Mouse (Mus musculus) embryonic facial prominence, embryonic 13.5 days (tissue): ENCODE results near the gene Myh11. TPM values are rescaled to one million over a fixed set of nuclear protein-coding genes. Genes with fewer than 3 reads are reported as not detected.
A peak's percentile ranks its signal among the peaks of the same experiment; 100 is the strongest.

Source experiments
- ATAC-seq: fragments of 200-750 bp; cut with Nextera tagmentation; 2 replicates; pipeline ENCODE4 v1.8.0; 2017; ENCODE audit warnings: low read depth; ENCODE audit not compliant: insufficient number of reproducible peaks, insufficient read depth, low FRiP score, low TSS enrichment
- H3K27ac ChIP-seq: fragments of 300-500 bp; sonication (generic); 2 replicates; pipeline ENCODE4 v1.5.1; 2015; ENCODE audit warnings: moderate library complexity, mild to moderate bottlenecking, inconsistent platforms
- H3K27me3 ChIP-seq: fragments of 300-500 bp; sonication (generic); 2 replicates; pipeline ENCODE4 v1.6.1; 2015; ENCODE audit warnings: mild to moderate bottlenecking, inconsistent platforms
- H3K36me3 ChIP-seq: fragments of 300-500 bp; sonication (generic); 2 replicates; pipeline ENCODE4 v1.6.1; 2015; ENCODE audit warnings: mild to moderate bottlenecking, inconsistent platforms
- H3K4me1 ChIP-seq: fragments of 300-500 bp; sonication (generic); 2 replicates; pipeline ENCODE4 v1.6.1; 2015; ENCODE audit warnings: inconsistent platforms
- H3K4me2 ChIP-seq: fragments of 300-500 bp; sonication (generic); 2 replicates; pipeline ENCODE4 v1.6.1; 2015; ENCODE audit warnings: moderate library complexity, mild to moderate bottlenecking, inconsistent platforms
- H3K4me3 ChIP-seq: fragments of 300-500 bp; sonication (generic); 2 replicates; pipeline ENCODE4 v1.5.1; 2015; ENCODE audit warnings: mild to moderate bottlenecking, inconsistent platforms
- H3K9ac ChIP-seq: fragments of 300-500 bp; sonication (generic); 2 replicates; pipeline ENCODE4 v1.6.1; 2015; ENCODE audit warnings: mild to moderate bottlenecking, inconsistent platforms
- H3K9me3 ChIP-seq: fragments of 300-500 bp; sonication (generic); 2 replicates; pipeline ENCODE4 v1.6.1; 2016; ENCODE audit warnings: inconsistent platforms
- WGBS: fragments of 180-500 bp; shearing (Covaris S2); methylation state at CpG from one replicate; pipeline ENCODE4 v1.1.7; 2015; ENCODE audit warnings: mixed read lengths; 5-methylcytosine and 5-hydroxymethylcytosine counted together
- polyA plus RNA-seq: library from polyadenylated mRNA; unstranded; fragments of >200 nt; fragmentation: Nextera tagmentation; extraction: Ambion mirVana; gene quantifications from 2 replicates; pipeline ENCODE4 v1.2.1, GENCODE M21; 2015

Myh11 gene
- polyA plus RNA-seq, 1 experiment from 2014 or later, result 0.56 TPM

DNA sequence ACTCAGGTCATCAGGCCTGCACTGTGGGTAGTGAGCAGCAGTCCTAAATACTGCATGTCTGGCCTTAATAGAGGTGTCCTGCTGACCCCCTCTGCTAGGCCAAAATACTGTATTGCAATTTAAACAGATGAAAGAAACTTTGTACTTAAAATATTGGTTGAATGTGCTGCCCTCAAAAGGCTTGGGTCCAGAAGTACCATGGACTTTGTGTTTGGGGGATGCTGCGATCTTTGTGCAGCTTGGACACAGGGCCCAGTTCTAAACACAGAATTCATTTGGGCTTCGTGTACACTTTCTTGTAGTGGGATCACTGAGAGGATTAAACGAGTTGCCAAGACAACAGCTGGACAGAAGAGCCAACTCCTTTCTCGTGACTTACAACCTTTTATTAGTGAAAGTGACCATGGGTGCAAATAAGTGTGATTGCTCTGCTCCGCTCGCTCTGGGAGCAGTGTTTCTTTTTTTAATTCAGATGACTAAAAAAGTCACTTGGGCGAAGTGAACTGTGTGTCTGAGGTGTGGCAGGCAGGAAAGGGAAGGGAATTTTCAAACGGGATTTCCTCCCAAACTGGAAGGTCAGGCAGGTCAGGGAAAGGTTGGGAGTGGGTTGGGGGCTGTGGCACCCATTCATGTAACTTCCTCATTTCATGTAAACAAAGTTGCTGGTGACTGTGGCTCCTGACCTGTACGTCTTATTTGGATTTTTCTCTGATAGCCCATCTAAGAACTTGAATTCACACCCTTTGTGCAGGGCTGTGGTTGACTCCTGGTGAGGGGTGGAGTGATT is 96.8 kb downstream of the Myh11 start:
- no peak overlapping the region for H3K9ac ChIP-seq
- WGBS, result 77% methylated on average over 9 of the region's 9 CpGs
- no peak overlapping the region for H3K4me2 ChIP-seq
- no peaks in the 10 kb centered on the region for H3K9me3 ChIP-seq
- H3K27me3 ChIP-seq, result no peaks in the 10 kb centered on the region
- no peak for ATAC-seq
- no peak overlapping the region for H3K27ac ChIP-seq
- H3K36me3 ChIP-seq, result peaks cover 37% of the 10 kb centered on the region
- no peak overlapping the region for H3K4me3 ChIP-seq
- H3K4me1 ChIP-seq, result no peaks in the 10 kb centered on the region

DNA sequence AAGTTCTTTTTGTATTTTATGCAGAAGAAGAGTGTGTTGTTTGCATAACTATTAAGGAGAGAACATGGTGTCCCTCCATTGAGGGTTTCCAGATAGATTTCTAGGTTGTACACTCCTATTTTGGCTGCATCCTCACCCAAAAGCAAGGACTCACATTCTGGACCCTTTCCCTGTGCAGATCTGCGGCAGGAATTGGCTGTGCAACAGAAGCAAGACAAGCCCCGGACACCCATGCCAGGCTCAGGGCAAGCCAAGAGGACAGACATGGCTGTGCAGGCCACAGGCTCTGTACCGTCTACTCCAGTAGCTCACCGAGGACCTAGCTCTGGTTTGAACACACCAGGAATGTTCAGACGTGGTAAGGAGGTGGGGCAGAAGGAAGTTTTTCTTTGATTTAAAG is 105.7 kb downstream of the Myh11 start:
- Histone ChIP-seq H3K36me3 (peaks cover 94% of the 10 kb centered on the region), H3K4me2 (no peak overlapping the region), H3K4me1 (no peaks in the 10 kb centered on the region), H3K27me3 (no peaks in the 10 kb centered on the region), H3K9ac (no peak overlapping the region), H3K27ac (no peak overlapping the region), H3K9me3 (no peaks in the 10 kb centered on the region), H3K4me3 (no peak overlapping the region)
- 92% methylated on average over 5 of the region's 5 CpGs for WGBS
- ATAC-seq, result no peak

DNA sequence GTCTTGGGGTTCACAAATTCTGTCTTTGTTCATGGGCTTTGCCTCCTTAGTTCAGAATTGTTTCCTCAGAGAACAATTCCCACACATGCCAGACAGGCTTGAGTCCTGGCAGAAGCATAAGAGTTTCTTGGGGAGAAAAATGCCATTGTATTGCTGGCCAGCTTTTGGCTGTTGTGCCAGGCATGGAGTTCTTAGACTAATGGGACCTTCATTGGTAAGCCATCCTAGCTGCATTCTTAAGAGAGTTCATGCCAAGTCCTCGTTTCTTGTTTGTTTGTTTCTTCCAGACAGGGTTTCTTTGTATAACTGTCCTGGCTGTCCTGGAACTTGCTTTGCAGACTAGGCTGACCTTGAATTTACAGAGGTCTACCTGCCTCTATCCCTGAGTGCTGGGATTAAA is 107.3 kb downstream of the Myh11 start:
- Histone ChIP-seq H3K9me3 (no peaks in the 10 kb centered on the region), H3K36me3 (peaks cover 88% of the 10 kb centered on the region), H3K4me2 (no peak overlapping the region), H3K4me3 (no peak overlapping the region), H3K27me3 (no peaks in the 10 kb centered on the region), H3K27ac (no peak overlapping the region), H3K4me1 (no peaks in the 10 kb centered on the region), H3K9ac (no peak overlapping the region)
- 69% methylated on average over 1 of the region's 1 CpGs for WGBS
- ATAC-seq, result no peak

DNA sequence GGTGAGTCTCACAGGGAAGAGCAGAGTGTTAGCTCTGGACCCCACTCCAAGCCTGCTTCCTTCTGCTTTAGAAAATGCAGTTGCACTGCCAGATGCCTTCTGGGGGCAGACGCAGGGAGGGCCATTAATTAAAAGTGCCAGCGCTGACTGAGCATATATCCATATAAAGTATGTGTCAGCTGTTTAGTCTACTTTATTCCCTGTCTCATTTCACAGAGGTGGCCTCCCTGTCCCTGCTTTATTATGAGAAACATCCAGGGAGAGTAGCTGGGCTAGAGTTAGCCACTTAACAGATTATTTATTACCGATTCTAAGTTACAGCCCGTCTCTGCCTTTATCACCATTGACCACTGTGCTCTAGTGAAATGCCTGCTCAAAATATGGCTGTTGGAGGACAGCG is 108.8 kb downstream of the Myh11 start:
- peaks cover 89% of the 10 kb centered on the region for H3K36me3 ChIP-seq
- no peak overlapping the region for H3K27ac ChIP-seq
- ATAC-seq, result no peak
- no peaks in the 10 kb centered on the region for H3K9me3 ChIP-seq
- 95% methylated on average over 5 of the region's 5 CpGs for WGBS
- no peak overlapping the region for H3K4me3 ChIP-seq
- H3K27me3 ChIP-seq, result no peaks in the 10 kb centered on the region
- H3K9ac ChIP-seq, result no peak overlapping the region
- no peak overlapping the region for H3K4me2 ChIP-seq
- H3K4me1 ChIP-seq, result no peaks in the 10 kb centered on the region

DNA sequence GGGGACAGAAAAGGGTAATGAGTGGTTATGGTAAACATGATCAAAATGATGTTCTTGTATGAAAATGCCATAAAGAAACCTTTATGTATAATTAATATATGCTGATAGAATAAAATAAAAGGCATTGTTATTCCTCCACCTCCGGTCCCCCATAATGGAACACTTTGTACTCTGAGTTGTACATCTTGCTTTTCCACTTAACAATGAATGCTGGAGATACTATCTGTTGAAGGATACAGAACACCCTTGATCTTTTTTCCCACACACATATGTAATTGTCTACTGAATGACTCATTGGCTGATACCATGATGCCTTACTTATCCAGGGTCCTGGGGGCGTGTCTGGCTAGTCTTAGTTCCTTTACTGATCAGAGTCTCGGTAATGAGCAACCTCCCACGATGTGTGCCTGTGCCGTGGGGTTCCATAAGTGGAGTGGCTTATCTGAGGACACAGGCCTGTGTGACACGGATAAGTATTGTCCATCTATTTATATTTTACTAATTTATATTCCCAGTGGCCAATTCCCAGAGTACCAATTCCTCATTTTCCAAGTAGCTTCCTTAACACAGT is 110.9 kb downstream of the Myh11 start:
- no peaks in the 10 kb centered on the region for H3K9me3 ChIP-seq
- H3K4me1 ChIP-seq, result no peaks in the 10 kb centered on the region
- no peak overlapping the region for H3K4me2 ChIP-seq
- H3K9ac ChIP-seq, result no peak overlapping the region
- no peaks in the 10 kb centered on the region for H3K27me3 ChIP-seq
- H3K36me3 ChIP-seq, result peaks cover 88% of the 10 kb centered on the region
- no peak overlapping the region for H3K27ac ChIP-seq
- WGBS, result 88% methylated on average over 6 of the region's 6 CpGs
- H3K4me3 ChIP-seq, result no peak overlapping the region
- ATAC-seq, result no peak

DNA sequence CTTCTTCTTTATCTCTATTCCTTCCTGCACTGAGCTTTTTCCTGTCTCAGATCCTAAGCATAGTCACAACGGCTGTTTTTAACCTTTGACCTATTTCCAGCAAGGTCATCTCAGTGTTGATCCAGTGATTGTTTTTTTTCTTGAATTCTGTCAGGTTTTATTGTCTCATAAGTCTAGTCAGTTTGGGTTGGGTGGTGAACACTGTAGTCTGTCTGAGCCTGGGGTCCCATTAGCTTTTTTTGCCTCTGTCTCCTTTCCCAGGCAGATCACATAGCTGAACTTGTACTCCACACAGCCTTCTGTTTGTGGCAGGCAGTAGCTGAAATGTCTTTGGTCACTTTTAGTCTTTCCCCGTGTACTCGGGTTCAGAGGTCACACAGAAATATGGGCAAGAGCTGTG is 113.1 kb downstream of the Myh11 start:
- Histone ChIP-seq H3K4me2 (no peak overlapping the region), H3K36me3 (peaks cover 88% of the 10 kb centered on the region), H3K27ac (no peak overlapping the region), H3K9ac (no peak overlapping the region), H3K27me3 (no peaks in the 10 kb centered on the region), H3K4me1 (no peaks in the 10 kb centered on the region), H3K4me3 (no peak overlapping the region), H3K9me3 (no peaks in the 10 kb centered on the region)
- 51% methylated on average over 3 of the region's 3 CpGs for WGBS
- ATAC-seq, result no peak

DNA sequence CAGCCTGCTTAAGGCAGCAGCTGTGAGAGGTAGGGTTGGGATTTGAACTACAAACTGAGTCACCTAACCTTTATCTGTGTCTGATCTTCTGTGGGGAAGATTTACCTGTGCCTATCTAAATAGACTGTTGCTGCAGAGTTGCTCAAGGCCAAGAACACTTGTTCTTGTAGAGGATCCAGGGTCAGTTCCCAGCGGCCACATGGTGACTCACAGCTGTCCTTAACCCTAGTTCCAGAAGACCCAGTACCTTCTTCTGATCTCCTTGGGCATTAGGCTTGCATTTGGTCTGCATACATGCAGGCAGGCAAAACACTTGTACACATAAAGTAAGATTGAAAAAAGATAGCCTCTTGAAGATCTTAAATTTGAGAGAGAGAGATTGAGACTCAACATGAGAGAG is 121.5 kb downstream of the Myh11 start:
- 98% methylated on average over 1 of the region's 1 CpGs for WGBS
- no peaks in the 10 kb centered on the region for H3K9me3 ChIP-seq
- no peak overlapping the region for H3K9ac ChIP-seq
- no peaks in the 10 kb centered on the region for H3K27me3 ChIP-seq
- peaks cover 12% of the 10 kb centered on the region for H3K4me1 ChIP-seq
- no peak overlapping the region for H3K4me3 ChIP-seq
- ATAC-seq, result no peak
- H3K36me3 ChIP-seq, result peaks cover 67% of the 10 kb centered on the region
- H3K27ac ChIP-seq, result no peak overlapping the region
- H3K4me2 ChIP-seq, result no peak overlapping the region

DNA sequence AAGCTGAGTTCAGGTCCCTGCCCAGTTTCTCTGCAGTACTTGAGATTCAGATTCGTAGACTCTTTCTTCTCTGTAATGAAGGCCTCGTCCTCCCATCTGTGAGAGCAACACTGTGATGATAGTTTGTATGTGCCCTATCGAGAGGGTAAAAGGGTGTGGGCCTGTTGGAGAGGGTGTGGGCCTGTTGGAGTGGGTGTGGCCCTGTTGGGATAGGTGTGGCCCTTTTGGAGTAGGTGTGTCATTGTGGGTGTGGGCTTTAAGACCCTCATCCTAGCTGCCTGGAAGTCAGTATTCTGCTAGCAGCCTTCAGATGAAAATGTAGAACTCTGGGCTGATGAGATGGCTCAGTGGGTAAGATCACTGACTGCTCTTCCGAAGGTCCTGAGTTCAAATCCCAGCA is 124.7 kb downstream of the Myh11 start:
- no peak overlapping the region for H3K9ac ChIP-seq
- H3K9me3 ChIP-seq, result no peaks in the 10 kb centered on the region
- ATAC-seq, result no peak
- 91% methylated on average over 4 of the region's 4 CpGs for WGBS
- H3K36me3 ChIP-seq, result peaks cover 35% of the 10 kb centered on the region
- no peak overlapping the region for H3K4me3 ChIP-seq
- H3K27ac ChIP-seq, result no peak overlapping the region
- H3K4me1 ChIP-seq, result peaks cover 22% of the 10 kb centered on the region
- H3K4me2 ChIP-seq, result no peak overlapping the region
- no peaks in the 10 kb centered on the region for H3K27me3 ChIP-seq

DNA sequence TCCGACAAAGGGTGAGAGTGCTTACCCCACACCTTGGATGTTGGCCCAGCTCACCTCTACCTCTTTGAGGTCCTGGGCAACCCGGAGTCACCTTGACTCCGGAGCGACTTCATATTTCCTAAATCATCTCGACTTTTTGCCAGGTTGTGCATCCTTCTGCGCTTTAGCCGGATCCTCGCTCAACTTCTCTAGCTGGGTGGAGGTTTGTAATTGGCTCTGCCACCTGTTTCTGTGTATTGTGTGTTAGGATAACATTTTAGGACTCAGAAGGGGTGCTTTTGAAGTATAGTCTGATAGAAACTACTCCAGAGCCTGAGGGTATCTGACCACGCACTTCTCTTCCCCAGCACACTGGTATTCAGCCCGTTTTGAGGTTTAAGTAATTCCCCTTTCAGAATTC is 127.4 kb downstream of the Myh11 start:
- 1% methylated on average over 10 of the region's 10 CpGs for WGBS
- H3K4me3 ChIP-seq, result peak overlapping the region; percentile 75
- peak overlapping the region; percentile 89 for H3K9ac ChIP-seq
- no peaks in the 10 kb centered on the region for H3K27me3 ChIP-seq
- peaks cover 22% of the 10 kb centered on the region for H3K4me1 ChIP-seq
- H3K36me3 ChIP-seq, result peaks cover 9% of the 10 kb centered on the region
- H3K27ac ChIP-seq, result peak overlapping the region; percentile 94
- H3K4me2 ChIP-seq, result peak overlapping the region; percentile 72
- no peaks in the 10 kb centered on the region for H3K9me3 ChIP-seq
- ATAC-seq, result no peak

DNA sequence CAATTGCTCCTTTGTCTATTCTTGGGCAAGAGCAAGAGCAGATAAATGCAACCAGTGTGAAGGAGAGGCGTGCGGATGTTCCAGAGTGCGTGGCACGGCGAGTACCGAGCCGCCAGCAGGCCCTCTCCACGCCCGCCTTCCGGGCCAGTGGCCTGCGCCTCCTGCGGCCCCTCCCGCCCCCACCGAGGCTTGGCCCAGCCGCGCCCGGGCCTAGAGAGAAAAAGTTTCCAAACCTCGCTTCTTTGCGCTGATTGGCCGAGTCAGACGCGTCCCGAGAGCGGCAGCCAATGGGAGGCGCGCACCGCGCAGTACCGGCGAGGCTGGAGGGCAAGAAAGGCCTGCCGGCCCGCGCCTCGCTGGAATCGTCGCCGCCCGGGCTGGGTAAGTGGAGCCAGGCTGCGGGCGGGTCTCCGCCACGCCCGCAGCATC is 128.2 kb downstream of the Myh11 start, which contains the start of the genes Nde1 and Marf1:
Gene Nde1 (plus strand): TSS at position 288 of the 429 bp plus-strand sequence.
Gene Marf1 (minus strand): TSS at position 364 of the 429 bp plus-strand sequence.
- Histone ChIP-seq H3K4me3 (peak within 1 kb of the TSS; percentile 75), H3K4me1 (peaks cover 28% of the 10 kb centered on the region), H3K27me3 (no peaks in the 10 kb centered on the region), H3K27ac (peak within 1 kb of the TSS; percentile 94), H3K9me3 (no peaks in the 10 kb centered on the region), H3K4me2 (peak within 1 kb of the TSS; percentile 72), H3K9ac (peak within 1 kb of the TSS; percentile 89), H3K36me3 (peaks cover 2% of the 10 kb centered on the region; the same call in 1 of the 2 replicates)
- WGBS, result under 1% methylated on average over 43 of the region's 43 CpGs
- peak; percentile 92 for ATAC-seq

DNA sequence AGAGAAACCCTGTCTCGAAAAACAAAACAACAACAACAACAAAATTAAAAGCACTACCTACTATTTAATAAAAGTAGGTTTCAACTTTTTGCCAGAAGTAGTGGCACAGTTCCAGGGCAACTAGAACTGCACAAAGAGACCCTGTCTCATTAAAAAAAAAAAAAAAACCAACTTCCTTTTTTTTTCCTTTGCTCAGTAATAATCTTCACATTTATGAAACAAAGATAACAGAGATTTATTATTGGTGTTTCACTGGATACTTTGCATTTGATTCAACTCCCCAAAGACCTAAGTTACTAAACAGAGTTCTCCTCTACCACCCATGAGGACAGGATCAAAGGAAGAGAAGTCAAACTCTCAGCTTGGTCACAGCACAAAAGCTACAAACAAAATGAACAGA is 130.2 kb downstream of the Myh11 start:
- Histone ChIP-seq H3K27ac (no peak overlapping the region), H3K9ac (no peak overlapping the region), H3K4me2 (no peak overlapping the region), H3K9me3 (no peaks in the 10 kb centered on the region), H3K4me1 (peaks cover 33% of the 10 kb centered on the region), H3K36me3 (no peaks in the 10 kb centered on the region), H3K4me3 (no peak overlapping the region), H3K27me3 (no peaks in the 10 kb centered on the region)
- no peak for ATAC-seq
- WGBS, result 87% methylated on average over 1 of the region's 1 CpGs

DNA sequence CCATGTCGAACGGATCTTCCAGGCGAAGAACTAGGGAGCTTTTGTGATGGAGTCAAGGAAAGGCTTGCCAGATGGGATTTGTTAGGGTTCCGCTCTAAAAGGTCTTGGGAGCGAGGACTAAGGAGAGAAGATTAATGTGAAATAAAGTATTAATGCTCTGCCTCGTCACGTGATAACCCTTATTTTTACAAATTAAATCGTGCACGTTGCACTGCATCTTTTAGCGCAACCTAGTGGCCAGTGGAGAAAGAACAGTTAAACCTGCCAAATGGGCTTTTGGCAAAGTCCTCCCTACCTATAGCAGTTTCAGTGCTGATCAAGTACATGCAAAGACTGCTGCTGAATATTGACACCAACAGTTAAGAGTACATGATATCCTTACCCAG is 131.4 kb downstream of the Myh11 start:
- H3K9me3 ChIP-seq, result no peaks in the 10 kb centered on the region
- 0 out of 2 replicates have a peak, but pooled peaks cover 4% of the 10 kb centered on the region for H3K36me3 ChIP-seq
- H3K4me1 ChIP-seq, result peaks cover 21% of the 10 kb centered on the region
- H3K9ac ChIP-seq, result peak overlapping the region; percentile 79
- H3K27ac ChIP-seq, result peak overlapping the region; percentile 97
- no peaks in the 10 kb centered on the region for H3K27me3 ChIP-seq
- WGBS, result 0% methylated on average over 10 of the region's 10 CpGs
- H3K4me3 ChIP-seq, result peak overlapping the region; percentile 82
- ATAC-seq, result peak; percentile 5
- H3K4me2 ChIP-seq, result peak overlapping the region; percentile 60
